Mouse (Mus musculus): ENCODE results near the gene Hlcs. TPM values are rescaled to one million over a fixed set of nuclear protein-coding genes. Genes with fewer than 3 reads are reported as not detected.
A peak's percentile ranks its signal among the peaks of the same experiment; 100 is the strongest.

Gene Hlcs
- 11.5 and 11.9 TPM in 2 replicates for polyA plus RNA-seq (2016; fragmentation: Nextera tagmentation; extraction: Ambion mirVana)

- WGBS, result under 1% methylated on average over 64 of the region's 64 CpGs
These were observed at the start of gene Hlcs for GRCm38 (mm10) chr16:94313229-94314030. Gene Hlcs (minus strand): TSS chr16:94313571.

DNA sequence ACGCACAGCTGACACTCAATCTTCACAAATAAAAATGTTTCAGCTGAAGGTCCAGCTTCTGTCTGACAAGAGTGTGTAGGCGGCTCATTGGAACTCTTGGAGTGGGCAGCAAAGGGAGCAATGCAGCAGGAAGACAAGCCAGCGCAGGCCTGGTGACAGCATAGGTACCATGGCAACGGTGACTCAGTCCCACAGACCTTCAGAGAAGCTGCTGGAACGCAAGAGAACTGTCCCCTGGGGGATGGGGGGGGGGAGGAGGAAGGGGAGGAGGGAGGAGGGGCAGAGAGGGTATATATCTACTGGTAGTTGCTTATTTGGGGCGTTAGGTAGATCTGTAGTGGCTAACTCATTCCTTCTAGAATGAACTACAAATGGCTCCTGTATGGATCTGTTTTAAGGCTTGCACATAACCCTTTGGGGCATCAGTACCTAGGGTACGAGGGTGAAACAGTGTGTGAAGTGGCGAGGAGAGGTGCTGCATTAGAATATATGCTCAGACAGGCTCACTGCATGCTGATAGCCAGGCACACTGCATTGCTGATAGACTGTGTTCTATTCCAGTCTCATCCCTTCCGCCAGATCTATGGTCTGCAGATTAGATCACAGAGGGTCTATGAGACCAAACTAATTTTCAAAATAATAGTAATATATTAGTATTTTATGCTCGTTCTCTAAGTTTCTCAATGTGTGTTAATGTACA is 49.0 kb upstream of the Hlcs start:
- no peak overlapping the region for H3K9ac ChIP-seq (replicated peaks)
- ATAC-seq (ENCODE audit: insufficient number of reproducible peaks, insufficient read depth, low FRiP score, low TSS enrichment, low read depth), result no peak
- 51% methylated on average over 10 of the region's 10 CpGs for WGBS
- H3K4me1 ChIP-seq (replicated peaks), result 0 out of 2 replicates have a peak, but pooled peaks cover 3% of the 10 kb centered on the region
- H3K9me3 ChIP-seq, result no peaks in the 10 kb centered on the region
- no peak overlapping the region for H3K27ac ChIP-seq
- H3K36me3 ChIP-seq, result peaks cover 24% of the 10 kb centered on the region; the same call in 1 of the 2 replicates
- H3K27me3 ChIP-seq, result no peaks in the 10 kb centered on the region
- H3K4me3 ChIP-seq (replicated peaks), result no peak overlapping the region
- no peak overlapping the region for H3K4me2 ChIP-seq

More at GRCm38 (mm10) chr16:94313229-94314030, at the start of gene Hlcs:
- peaks cover 6% of the 10 kb centered on the region for H3K27me3 ChIP-seq
- H3K4me2 ChIP-seq, result peak within 1 kb of the TSS; percentile 82
- peak within 1 kb of the TSS; percentile 63 for H3K4me3 ChIP-seq (replicated peaks)
- peak within 1 kb of the TSS; percentile 89 for H3K9ac ChIP-seq (replicated peaks)
- peak within 1 kb of the TSS; percentile 99 for H3K27ac ChIP-seq
- peaks cover 3% of the 10 kb centered on the region; the same call in 1 of the 2 replicates for H3K4me1 ChIP-seq (replicated peaks)
- no peaks in the 10 kb centered on the region for H3K9me3 ChIP-seq
- peak; percentile 88 for ATAC-seq (ENCODE audit: insufficient number of reproducible peaks, insufficient read depth, low FRiP score, low TSS enrichment, low read depth)
- no peaks in the 10 kb centered on the region for H3K36me3 ChIP-seq

DNA sequence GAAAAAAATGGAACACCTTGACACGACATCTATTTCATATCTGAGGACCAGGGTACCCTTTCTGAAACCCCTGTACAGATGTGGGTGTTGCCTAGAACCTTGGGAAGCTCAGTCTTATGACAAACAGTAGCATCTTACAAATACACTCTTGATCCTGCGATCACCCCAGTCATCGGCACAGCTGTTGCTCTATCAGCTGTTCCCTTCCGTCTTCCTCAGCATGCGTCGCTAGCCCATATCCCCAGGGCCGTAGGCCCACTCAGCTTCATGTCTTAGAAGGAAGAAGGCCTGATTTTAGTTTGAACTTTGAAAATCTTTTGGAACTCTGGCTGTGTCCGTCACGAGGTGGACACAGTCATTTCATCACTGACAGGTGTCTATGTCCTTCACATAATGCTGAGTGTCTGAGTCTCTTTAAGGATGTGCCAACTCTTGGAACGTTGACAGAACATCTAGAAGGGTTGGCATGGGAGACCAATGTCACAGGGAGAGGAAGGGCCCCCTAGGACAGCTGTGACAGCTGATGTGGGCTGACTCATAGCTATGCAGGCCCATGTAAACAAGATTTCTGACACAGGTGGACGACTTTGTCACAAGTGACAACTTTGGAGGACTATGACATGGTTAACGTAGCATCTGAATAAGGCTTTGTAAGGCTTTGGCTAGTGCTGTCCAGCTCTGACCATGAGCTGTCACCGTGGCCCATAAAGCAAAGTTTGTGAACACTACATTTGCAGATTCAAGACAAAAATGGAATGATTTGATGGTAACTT is 47.4 kb upstream of the Hlcs start:
- 0 out of 2 replicates have a peak, but pooled peaks cover 3% of the 10 kb centered on the region for H3K4me1 ChIP-seq (replicated peaks)
- ATAC-seq (ENCODE audit: insufficient number of reproducible peaks, insufficient read depth, low FRiP score, low TSS enrichment, low read depth), result no peak
- no peak overlapping the region for H3K9ac ChIP-seq (replicated peaks)
- no peaks in the 10 kb centered on the region for H3K27me3 ChIP-seq
- H3K36me3 ChIP-seq, result peaks cover 13% of the 10 kb centered on the region; the same call in 1 of the 2 replicates
- 85% methylated on average over 13 of the region's 13 CpGs for WGBS
- no peak overlapping the region for H3K4me3 ChIP-seq (replicated peaks)
- H3K9me3 ChIP-seq, result no peaks in the 10 kb centered on the region
- no peak overlapping the region for H3K4me2 ChIP-seq
- no peak overlapping the region for H3K27ac ChIP-seq

- Histone ChIP-seq H3K9ac (replicated peaks) (no peak overlapping the region), H3K9me3 (no peaks in the 10 kb centered on the region), H3K36me3 (no peaks in the 10 kb centered on the region), H3K4me2 (no peak overlapping the region), H3K27me3 (no peaks in the 10 kb centered on the region), H3K27ac (no peak overlapping the region), H3K4me1 (replicated peaks) (peaks cover 9% of the 10 kb centered on the region; the same call in 1 of the 2 replicates), H3K4me3 (replicated peaks) (no peak overlapping the region)
- ATAC-seq (ENCODE audit: insufficient number of reproducible peaks, insufficient read depth, low FRiP score, low TSS enrichment, low read depth), result no peak
- WGBS, result 77% methylated on average over 3 of the region's 3 CpGs
These were observed 44.7 kb upstream of the Hlcs start for GRCm38 (mm10) chr16:94358091-94358490.

- ATAC-seq (ENCODE audit: insufficient number of reproducible peaks, insufficient read depth, low FRiP score, low TSS enrichment, low read depth), result no peak
- H3K4me3 ChIP-seq (replicated peaks), result no peak overlapping the region
- no peaks in the 10 kb centered on the region for H3K27me3 ChIP-seq
- H3K9ac ChIP-seq (replicated peaks), result no peak overlapping the region
- no peak overlapping the region for H3K27ac ChIP-seq
- WGBS, result 71% methylated on average over 11 of the region's 11 CpGs
- peaks cover 6% of the 10 kb centered on the region; the same call in 1 of the 2 replicates for H3K4me1 ChIP-seq (replicated peaks)
- H3K9me3 ChIP-seq, result no peaks in the 10 kb centered on the region
- H3K36me3 ChIP-seq, result no peaks in the 10 kb centered on the region
- no peak overlapping the region for H3K4me2 ChIP-seq
These were observed 43.6 kb upstream of the Hlcs start for GRCm38 (mm10) chr16:94356776-94357494.

- 36% methylated on average over 7 of the region's 7 CpGs for WGBS
- Histone ChIP-seq H3K4me2 (no peak overlapping the region), H3K27ac (no peak overlapping the region), H3K4me1 (replicated peaks) (peaks cover 6% of the 10 kb centered on the region; the same call in 1 of the 2 replicates), H3K27me3 (no peaks in the 10 kb centered on the region), H3K9me3 (no peaks in the 10 kb centered on the region), H3K36me3 (no peaks in the 10 kb centered on the region), H3K9ac (replicated peaks) (no peak overlapping the region), H3K4me3 (replicated peaks) (no peak overlapping the region)
- ATAC-seq (ENCODE audit: insufficient number of reproducible peaks, insufficient read depth, low FRiP score, low TSS enrichment, low read depth), result no peak
These were observed 42.7 kb upstream of the Hlcs start for GRCm38 (mm10) chr16:94356046-94356445.

DNA sequence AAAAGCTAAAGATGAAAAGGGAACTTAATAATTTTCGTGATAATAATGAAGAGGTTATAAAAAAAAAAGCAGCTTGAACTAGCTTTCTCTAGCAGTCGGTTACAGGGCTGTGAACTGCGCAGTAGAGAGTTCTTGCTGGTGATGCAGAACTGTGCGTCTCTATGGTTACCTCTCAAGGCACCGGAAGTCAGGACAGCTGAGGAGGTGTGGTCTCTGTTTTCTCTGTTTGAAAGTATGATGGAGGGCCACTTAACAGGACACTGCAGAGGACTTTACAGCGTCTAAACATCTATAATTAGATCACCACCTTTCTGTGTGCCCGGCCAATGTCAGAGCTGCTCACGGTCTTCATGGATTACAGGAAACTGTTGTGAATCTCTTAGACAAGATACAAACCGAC is 41.1 kb upstream of the Hlcs start:
- H3K36me3 ChIP-seq, result no peaks in the 10 kb centered on the region
- ATAC-seq (ENCODE audit: insufficient number of reproducible peaks, insufficient read depth, low FRiP score, low TSS enrichment, low read depth), result no peak
- H3K27me3 ChIP-seq, result no peaks in the 10 kb centered on the region
- H3K4me1 ChIP-seq (replicated peaks), result peaks cover 6% of the 10 kb centered on the region
- no peaks in the 10 kb centered on the region for H3K9me3 ChIP-seq
- no peak overlapping the region for H3K4me3 ChIP-seq (replicated peaks)
- no peak overlapping the region for H3K27ac ChIP-seq
- 32% methylated on average over 9 of the region's 9 CpGs for WGBS
- no peak overlapping the region for H3K4me2 ChIP-seq
- no peak overlapping the region for H3K9ac ChIP-seq (replicated peaks)

- peaks cover 6% of the 10 kb centered on the region for H3K4me1 ChIP-seq (replicated peaks)
- no peak overlapping the region for H3K4me3 ChIP-seq (replicated peaks)
- no peaks in the 10 kb centered on the region for H3K27me3 ChIP-seq
- 67% methylated on average over 10 of the region's 10 CpGs for WGBS
- H3K27ac ChIP-seq, result no peak overlapping the region
- H3K9ac ChIP-seq (replicated peaks), result no peak overlapping the region
- ATAC-seq (ENCODE audit: insufficient number of reproducible peaks, insufficient read depth, low FRiP score, low TSS enrichment, low read depth), result no peak
- no peaks in the 10 kb centered on the region for H3K9me3 ChIP-seq
- H3K36me3 ChIP-seq, result no peaks in the 10 kb centered on the region
- no peak overlapping the region for H3K4me2 ChIP-seq
These were observed 36.9 kb upstream of the Hlcs start for GRCm38 (mm10) chr16:94350287-94350677.

DNA sequence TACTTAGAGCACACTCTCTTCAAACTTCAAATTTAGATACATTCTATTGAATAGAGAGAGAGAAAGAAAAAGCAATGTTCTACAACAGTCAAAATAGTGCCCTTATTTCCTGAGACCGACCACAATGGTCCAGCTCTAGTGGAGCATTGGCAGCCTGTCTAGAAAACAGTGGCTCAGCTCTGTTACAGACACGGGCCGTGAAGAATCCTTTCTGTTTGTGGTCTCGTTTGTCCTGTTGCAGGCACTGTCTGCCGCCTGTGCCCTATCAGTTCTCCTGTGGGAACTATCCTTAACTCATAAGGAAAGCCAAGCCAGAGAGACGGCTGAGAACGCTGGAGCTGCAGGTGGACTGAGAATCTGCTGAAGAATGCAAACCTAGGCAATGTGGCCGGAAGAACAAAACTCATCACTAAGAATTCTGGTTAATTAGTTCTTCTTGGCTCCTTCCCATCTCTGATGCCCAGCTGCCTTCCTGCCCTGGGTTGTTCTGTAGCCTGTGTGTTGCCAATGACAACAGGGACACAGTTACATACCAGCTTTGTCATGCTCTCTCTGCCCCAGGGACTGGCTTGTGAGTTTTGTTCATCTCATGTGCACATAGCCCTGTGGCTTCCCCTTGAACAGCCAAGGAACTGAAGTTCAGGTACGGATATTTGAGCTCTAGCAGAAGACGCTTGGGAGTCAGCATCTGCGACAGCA is 36.4 kb upstream of the Hlcs start:
- no peak overlapping the region for H3K4me2 ChIP-seq
- no peaks in the 10 kb centered on the region for H3K27me3 ChIP-seq
- 73% methylated on average over 11 of the region's 11 CpGs for WGBS
- no peaks in the 10 kb centered on the region for H3K9me3 ChIP-seq
- no peaks in the 10 kb centered on the region for H3K36me3 ChIP-seq
- H3K9ac ChIP-seq (replicated peaks), result no peak overlapping the region
- H3K4me1 ChIP-seq (replicated peaks), result peaks cover 6% of the 10 kb centered on the region
- H3K27ac ChIP-seq, result no peak overlapping the region
- no peak overlapping the region for H3K4me3 ChIP-seq (replicated peaks)
- ATAC-seq (ENCODE audit: insufficient number of reproducible peaks, insufficient read depth, low FRiP score, low TSS enrichment, low read depth), result no peak

DNA sequence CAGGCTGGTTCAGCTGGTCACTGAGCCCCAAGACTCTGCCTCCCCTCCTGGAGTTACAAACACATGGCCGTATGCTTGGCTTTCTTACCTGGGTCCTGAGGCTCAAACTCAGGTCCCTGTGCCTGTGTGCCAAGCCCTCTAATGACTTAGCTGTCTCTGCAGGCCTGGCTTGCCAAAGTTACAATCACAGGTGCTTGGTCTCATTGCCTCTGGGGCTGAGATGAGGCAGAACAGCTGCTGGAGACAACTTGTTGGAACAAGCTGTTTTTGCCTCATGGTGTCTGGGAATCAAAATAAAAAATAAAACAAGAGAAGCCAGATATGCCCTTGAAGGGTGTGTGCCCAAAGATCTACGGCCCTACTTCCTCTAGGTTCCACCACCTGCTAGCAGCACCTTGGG is 35.4 kb upstream of the Hlcs start:
- H3K4me2 ChIP-seq, result no peak overlapping the region
- no peak for ATAC-seq (ENCODE audit: insufficient number of reproducible peaks, insufficient read depth, low FRiP score, low TSS enrichment, low read depth)
- H3K4me1 ChIP-seq (replicated peaks), result peaks cover 5% of the 10 kb centered on the region
- H3K36me3 ChIP-seq, result no peaks in the 10 kb centered on the region
- no peak overlapping the region for H3K4me3 ChIP-seq (replicated peaks)
- H3K27me3 ChIP-seq, result no peaks in the 10 kb centered on the region
- WGBS, result 80% methylated on average over 2 of the region's 2 CpGs
- H3K9me3 ChIP-seq, result no peaks in the 10 kb centered on the region
- no peak overlapping the region for H3K9ac ChIP-seq (replicated peaks)
- no peak overlapping the region for H3K27ac ChIP-seq

Data from limb, embryonic 12.5 days (tissue).